Mouse (Mus musculus) ES-E14 (cell line): ENCODE results near the gene Pnp2. TPM values are rescaled to one million over a fixed set of nuclear protein-coding genes. Genes with fewer than 3 reads are reported as not detected.

ENCODE experiments used
- DNase-seq: peaks from one replicate; pipeline ENCODE4 v3.0.0-alpha.2; 2013; ENCODE audit warnings: low read depth, low spot score
- H3K27ac ChIP-seq: 2 replicates; pipeline ENCODE4 v1.5.1; 2012; ENCODE audit warnings: low read depth, mild to moderate bottlenecking, low read length, moderate library complexity, mixed read lengths; ENCODE audit not compliant: poor library complexity, insufficient read depth, severe bottlenecking
- H3K36me3 ChIP-seq: 2 replicates; pipeline ENCODE4 v1.6.1; 2012; ENCODE audit warnings: mild to moderate bottlenecking, low read length, moderate library complexity, mixed read lengths; ENCODE audit not compliant: control insufficient read depth, poor library complexity, insufficient read depth, severe bottlenecking
- H3K4me1 ChIP-seq, 2 experiments: fragments of 150-350 bp in 1 of 2; sonication (generic) in 1 of 2; 2 replicates each; pipeline ENCODE4 v1.6.1; 2012; ENCODE audit warnings: low read length in 2 of 2, mild to moderate bottlenecking in 1 of 2, mixed read lengths in 1 of 2; ENCODE audit not compliant: control insufficient read depth in 2 of 2, insufficient read depth in 2 of 2, poor library complexity in 1 of 2
- H3K4me3 ChIP-seq, 2 experiments: fragments of 150-350 bp in 1 of 2; sonication (generic) in 1 of 2; 2 replicates each; pipeline ENCODE4 v1.5.1; 2012; ENCODE audit warnings: low read length in 2 of 2, low read depth in 1 of 2, mild to moderate bottlenecking in 1 of 2, mixed read lengths in 1 of 2; ENCODE audit not compliant: insufficient read depth in 1 of 2, poor library complexity in 1 of 2, severe bottlenecking in 1 of 2
- H3K9ac ChIP-seq: 2 replicates; pipeline ENCODE4 v1.6.1; 2012; ENCODE audit warnings: low read depth, mild to moderate bottlenecking, low read length, mixed read lengths; ENCODE audit not compliant: poor library complexity, insufficient read depth, severe bottlenecking
- H3K9me3 ChIP-seq: fragments of 150-350 bp; sonication (generic); 2 replicates; pipeline ENCODE4 v1.6.1; 2012; ENCODE audit warnings: low read depth, mild to moderate bottlenecking, low read length; ENCODE audit not compliant: control insufficient read depth, insufficient read depth
- CHD2 ChIP-seq: IDR thresholded peaks from 2 replicates; pipeline ENCODE4 v1.6.1; 2014; ENCODE audit warnings: mild to moderate bottlenecking, low read depth, low read length, inconsistent platforms
- HCFC1 ChIP-seq: IDR thresholded peaks from 2 replicates; pipeline ENCODE4 v1.6.1; 2012; ENCODE audit warnings: low read length, inconsistent platforms, borderline replicate concordance; ENCODE audit not compliant: insufficient read depth
- MAFK ChIP-seq: IDR thresholded peaks from 2 replicates; pipeline ENCODE4 v1.6.1; 2014; ENCODE audit warnings: mild to moderate bottlenecking, low read depth, low read length, inconsistent platforms; ENCODE audit not compliant: insufficient read depth
- ZC3H11A ChIP-seq: IDR thresholded peaks from 2 replicates; pipeline ENCODE4 v1.6.1; 2012; ENCODE audit warnings: low read depth, mild to moderate bottlenecking, inconsistent platforms, low read length, borderline replicate concordance
- ZNF384 ChIP-seq: IDR thresholded peaks from 2 replicates; pipeline ENCODE4 v1.6.1; 2012; ENCODE audit warnings: low read depth, low read length, inconsistent platforms
- in situ Hi-C, 2 experiments: fragments of 600-800 bp; cut with MboI; formaldehyde crosslinking; loops; one replicate each; pipeline ENCODE4 v1.15.1; 2025; ENCODE audit warnings: low sequenced_read_pairs in 2 of 2, inconsistent platforms in 1 of 2; ENCODE audit not compliant: unreplicated experiment in 2 of 2
- total RNA-seq: library from RNA; depleted of rRNA; stranded (reverse); fragments of 300-350 nt; gene quantifications from 2 replicates; pipeline ENCODE4 v1.2.3, GENCODE M21; 2012; rRNA removed

Gene Pnp2
- total RNA-seq, 1 experiment: 1.1 TPM

GRCm38 (mm10) chr14:51009572-51009971 lies 53.8 kb downstream of the Pnp2 start:
- Histone ChIP-seq H3K4me3 (no peak overlapping the region), H3K36me3 (no peaks in the 10 kb centered on the region), H3K4me1 (no peaks in the 10 kb centered on the region), H3K9me3 (no peaks in the 10 kb centered on the region), H3K9ac (no peak overlapping the region), H3K27ac (no peak overlapping the region)
- in situ Hi-C loops: no loop called here
- no peak for TF ChIP-seq ZNF384
- no peak for TF ChIP-seq MAFK
- TF ChIP-seq CHD2: no peak
- TF ChIP-seq HCFC1: no peak
- no peak for TF ChIP-seq ZC3H11A
- DNase-seq: no peak

Other genes starting within 250 kb of the Pnp2 start
- gene Olfr748, start 248.6 kb upstream of the Pnp2 start, total RNA-seq: not detected in 2 replicates
- not detected in 2 replicates for gene Olfr749, start 210.9 kb upstream of the Pnp2 start, total RNA-seq
- 28.4 and 65.9 TPM in 2 replicates for gene Ttc5, start 170.5 kb upstream of the Pnp2 start, total RNA-seq
- 24.1 and 29.4 TPM in 2 replicates for gene Ccnb1ip1, start 148.3 kb upstream of the Pnp2 start, total RNA-seq
- gene Parp2, start 148.2 kb upstream of the Pnp2 start, total RNA-seq: 44.7 and 115 TPM in 2 replicates
- gene Tep1, start 85.4 kb upstream of the Pnp2 start, total RNA-seq: 11.5 and 19.5 TPM in 2 replicates
- gene Klhl33, start 58.5 kb upstream of the Pnp2 start, total RNA-seq: 0.09 and 0.32 TPM in 2 replicates
- 19.1 and 34.9 TPM in 2 replicates for gene Osgep, start 31.1 kb upstream of the Pnp2 start, total RNA-seq
- gene Apex1, start 31.0 kb upstream of the Pnp2 start, total RNA-seq: 127 and 205 TPM in 2 replicates
- 19.4 and 42.3 TPM in 2 replicates for gene Pip4p1, start 25.1 kb upstream of the Pnp2 start, total RNA-seq
- 74.8 and 115 TPM in 2 replicates for gene Pnp, start 24.9 kb upstream of the Pnp2 start, total RNA-seq
- 25.4 and 26.2 TPM in 2 replicates for gene Gm49342, start 11.5 kb upstream of the Pnp2 start, total RNA-seq
- not detected in 2 replicates for gene Rnase10, start 51.8 kb downstream of the Pnp2 start, total RNA-seq
- gene Rnase9, start 85.9 kb downstream of the Pnp2 start, total RNA-seq: not detected in 2 replicates
- gene Rnase11, start 94.2 kb downstream of the Pnp2 start, total RNA-seq: not detected in 2 replicates
- gene Rnase12, start 101.7 kb downstream of the Pnp2 start, total RNA-seq: 0.36 and 1.1 TPM in 2 replicates
- not detected in 2 replicates for gene Olfr750, start 118.4 kb downstream of the Pnp2 start, total RNA-seq
- 2.5 and 10.3 TPM in 2 replicates for gene Rnase4, start 135.1 kb downstream of the Pnp2 start, total RNA-seq
- 1.2 and 1.4 TPM in 2 replicates for gene Ang, start 135.2 kb downstream of the Pnp2 start, total RNA-seq
- not detected in 2 replicates for gene Eddm3b, start 158.4 kb downstream of the Pnp2 start, total RNA-seq
- not detected in 2 replicates for gene Rnase6, start 167.9 kb downstream of the Pnp2 start, total RNA-seq
- not detected in 2 replicates for gene Rnase1, start 190.8 kb downstream of the Pnp2 start, total RNA-seq
- gene Rnase2b, start 206.3 kb downstream of the Pnp2 start, total RNA-seq: not detected in 2 replicates
- gene Ang2, start 243.2 kb downstream of the Pnp2 start, total RNA-seq: 1.2 TPM in 1 of 2 replicates, not detected in the other
- not detected in 2 replicates for gene Ear14, start 247.4 kb downstream of the Pnp2 start, total RNA-seq